Mouse (Mus musculus): ENCODE measurements around the gene Olfr506. TPM values are rescaled to one million over a fixed set of nuclear protein-coding genes. Genes with fewer than 3 reads are reported as not detected.

The Olfr506 gene
- polyA plus RNA-seq, 1 experiment from 2014 or later = not detected

- 73% methylated on average over 3 of the region's 3 CpGs for WGBS (ENCODE audit: insufficient replicate concordance)
- no peak overlapping the region for H3K4me3 ChIP-seq (ENCODE audit: low read depth, low read length)
- H3K9ac ChIP-seq (ENCODE audit: low read depth, low read length) = no peak overlapping the region
- no peaks in the 10 kb centered on the region for H3K9me3 ChIP-seq (replicated peaks; ENCODE audit: control insufficient read depth, low read length)
- H3K4me1 ChIP-seq (ENCODE audit: control insufficient read depth, insufficient read depth, low read length) = no peaks in the 10 kb centered on the region
- no peak overlapping the region for H3K27ac ChIP-seq (ENCODE audit: low read depth, low read length)
- H3K27me3 ChIP-seq (ENCODE audit: control insufficient read depth, insufficient read depth, low read length) = no peaks in the 10 kb centered on the region
- no peak for ATAC-seq (replicated peaks; ENCODE audit: insufficient number of reproducible peaks, low FRiP score, low TSS enrichment)
- H3K4me2 ChIP-seq = no peak overlapping the region
- H3K36me3 ChIP-seq (ENCODE audit: control insufficient read depth, insufficient read depth, low read length) = no peaks in the 10 kb centered on the region
These were observed 51.8 kb downstream of the Olfr506 start for GRCm38 (mm10) chr7:108662419-108662818.

Other genes with a start within 250 kb of the Olfr506 start
- gene Olfr494, start 245.5 kb upstream of the Olfr506 start, polyA plus RNA-seq (2014; fragmentation: Nextera tagmentation; extraction: Ambion mirVana) = not detected in 2 replicates
- not detected in 2 replicates for gene Olfr495, start 217.6 kb upstream of the Olfr506 start, polyA plus RNA-seq (2014; fragmentation: Nextera tagmentation; extraction: Ambion mirVana)
- gene Olfr497, start 190.4 kb upstream of the Olfr506 start, polyA plus RNA-seq (2014; fragmentation: Nextera tagmentation; extraction: Ambion mirVana) = not detected in 2 replicates
- gene Olfr498, start 145.5 kb upstream of the Olfr506 start, polyA plus RNA-seq (2014; fragmentation: Nextera tagmentation; extraction: Ambion mirVana) = not detected in 2 replicates
- not detected in 2 replicates for gene Olfr502, start 85.7 kb upstream of the Olfr506 start, polyA plus RNA-seq (2014; fragmentation: Nextera tagmentation; extraction: Ambion mirVana)
- gene Olfr503, start 66.3 kb upstream of the Olfr506 start, polyA plus RNA-seq (2014; fragmentation: Nextera tagmentation; extraction: Ambion mirVana) = not detected in 2 replicates
- not detected in 2 replicates for gene Olfr504, start 45.0 kb upstream of the Olfr506 start, polyA plus RNA-seq (2014; fragmentation: Nextera tagmentation; extraction: Ambion mirVana)
- not detected in 2 replicates for gene Olfr507, start 11.0 kb downstream of the Olfr506 start, polyA plus RNA-seq (2014; fragmentation: Nextera tagmentation; extraction: Ambion mirVana)
- not detected in 2 replicates for gene Olfr508, start 19.2 kb downstream of the Olfr506 start, polyA plus RNA-seq (2014; fragmentation: Nextera tagmentation; extraction: Ambion mirVana)
- gene Olfr509, start 41.1 kb downstream of the Olfr506 start, polyA plus RNA-seq (2014; fragmentation: Nextera tagmentation; extraction: Ambion mirVana) = not detected in 2 replicates
- not detected in 2 replicates for gene Olfr510, start 55.6 kb downstream of the Olfr506 start, polyA plus RNA-seq (2014; fragmentation: Nextera tagmentation; extraction: Ambion mirVana)
- not detected in 2 replicates for gene Olfr512, start 102.5 kb downstream of the Olfr506 start, polyA plus RNA-seq (2014; fragmentation: Nextera tagmentation; extraction: Ambion mirVana)
- not detected in 2 replicates for gene Olfr513, start 140.2 kb downstream of the Olfr506 start, polyA plus RNA-seq (2014; fragmentation: Nextera tagmentation; extraction: Ambion mirVana)
- not detected in 2 replicates for gene Olfr514, start 215.2 kb downstream of the Olfr506 start, polyA plus RNA-seq (2014; fragmentation: Nextera tagmentation; extraction: Ambion mirVana)
- gene Olfr516, start 239.7 kb downstream of the Olfr506 start, polyA plus RNA-seq (2014; fragmentation: Nextera tagmentation; extraction: Ambion mirVana) = not detected in 2 replicates